Mouse (Mus musculus): ENCODE measurements around the gene Cnpy2. TPM values are rescaled to one million over a fixed set of nuclear protein-coding genes. Genes with fewer than 3 reads are reported as not detected.
"Not testable (repeated sequence)": the region's sequence is repeated elsewhere in the genome, so short reads cannot be mapped to it uniquely, and the experiment has no call there.

The Cnpy2 gene
- polyA plus RNA-seq, 1 experiment from 2014 or later, result 253 TPM

DNA sequence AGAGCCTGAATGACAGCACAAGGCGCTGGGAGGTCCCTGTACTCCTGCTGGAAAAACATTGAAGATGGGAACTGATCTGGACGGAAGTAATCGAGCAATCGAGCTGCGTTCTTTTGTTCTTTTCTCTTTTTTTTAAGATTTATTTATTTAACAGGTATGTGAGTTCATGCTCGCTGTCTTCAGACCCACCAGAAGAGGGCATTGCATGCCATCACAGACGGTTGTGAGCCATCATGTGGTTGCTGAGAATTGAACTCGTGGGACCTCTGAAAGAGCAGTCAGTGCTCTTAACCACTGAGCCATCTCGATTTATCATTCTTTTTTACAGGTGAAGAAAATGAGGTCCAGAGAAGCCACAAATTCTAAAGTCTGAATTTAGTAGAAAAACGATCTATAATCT, 5.4 kb downstream of the Cnpy2 start:
- Histone ChIP-seq H3K4me1 (peaks cover 14% of the 10 kb centered on the region), H3K4me3 (no peak overlapping the region), H3K27ac (no peak overlapping the region), H3K9me3 (no peaks in the 10 kb centered on the region), H3K27me3 (ENCODE audit: poor library complexity, severe bottlenecking) (no peaks in the 10 kb centered on the region), H3K36me3 (replicated peaks) (peaks cover 60% of the 10 kb centered on the region)
- DNase-seq (ENCODE audit: extremely low spot score, low spot score), result no peak
- WGBS, result 94% methylated on average over 10 of the region's 10 CpGs

DNA sequence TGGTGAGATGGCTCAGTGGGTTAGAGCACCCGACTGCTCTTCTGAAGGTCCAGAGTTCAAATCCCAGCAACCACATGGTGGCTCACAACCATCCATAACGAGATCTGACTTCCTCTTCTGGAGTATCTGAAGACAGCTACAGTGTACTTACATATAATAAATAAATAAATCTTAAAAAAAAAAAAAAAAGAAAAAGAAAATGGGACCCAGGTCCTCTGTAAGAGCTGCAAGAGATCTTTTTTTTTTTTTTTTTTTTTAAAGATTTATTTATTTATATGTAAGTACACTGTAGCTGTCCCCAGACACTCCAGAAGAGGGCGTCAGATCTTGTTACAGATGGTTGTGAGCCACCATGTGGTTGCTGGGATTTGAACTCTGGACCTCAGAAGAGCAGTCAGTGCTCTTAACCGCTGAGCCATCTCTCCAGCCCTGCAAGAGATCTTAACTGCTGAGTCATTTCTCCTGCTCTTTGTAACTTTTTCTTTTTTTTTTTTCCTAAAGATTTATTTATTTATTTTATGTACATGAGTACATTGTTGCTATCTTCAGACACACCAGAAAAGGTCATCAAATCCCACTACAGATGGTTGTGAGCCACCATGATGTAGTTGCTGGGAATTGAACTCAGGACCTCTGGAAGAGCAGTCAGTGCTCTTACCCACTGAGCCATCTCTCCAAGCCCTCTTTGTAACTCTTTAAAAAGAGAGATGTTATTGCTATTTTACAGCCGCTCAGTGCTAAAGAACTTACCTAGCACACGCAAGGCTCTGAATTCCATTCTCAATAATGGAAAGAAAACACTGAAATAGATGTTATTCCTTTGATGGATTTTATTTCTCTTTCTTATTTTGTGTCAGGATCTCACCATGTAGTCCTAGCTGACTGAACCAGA, 10.3 kb downstream of the Cnpy2 start:
- not testable (repeated sequence) for H3K9me3 ChIP-seq; H3K27me3 ChIP-seq (ENCODE audit: poor library complexity, severe bottlenecking); DNase-seq (ENCODE audit: extremely low spot score, low spot score); H3K27ac ChIP-seq; H3K4me3 ChIP-seq; H3K4me1 ChIP-seq
- 83% methylated on average over 6 of the region's 6 CpGs for WGBS
- H3K36me3 ChIP-seq (replicated peaks), result peaks cover 18% of the 10 kb centered on the region

DNA sequence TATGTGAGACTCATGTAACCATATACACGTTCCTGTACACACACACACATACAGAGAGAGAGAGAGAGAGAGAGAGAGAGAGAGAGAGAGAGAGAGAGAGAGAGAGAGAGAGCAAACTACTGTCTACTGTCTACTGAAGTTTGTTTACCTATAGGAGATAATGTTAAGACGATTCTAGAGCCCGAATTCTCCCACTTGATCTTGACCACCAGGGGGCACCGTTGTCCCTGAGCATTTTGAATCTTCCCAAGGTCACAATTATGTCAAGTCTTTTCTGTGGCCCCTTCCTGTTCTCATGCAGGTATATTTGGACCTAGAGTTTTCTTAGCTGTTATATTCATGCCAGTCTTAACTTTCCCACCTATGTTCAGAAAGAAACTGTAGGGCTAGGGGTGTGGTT, 13.3 kb downstream of the Cnpy2 start:
- Histone ChIP-seq H3K27me3 (ENCODE audit: poor library complexity, severe bottlenecking) (no peaks in the 10 kb centered on the region), H3K9me3 (no peaks in the 10 kb centered on the region), H3K36me3 (replicated peaks) (peaks cover 15% of the 10 kb centered on the region), H3K4me1 (peaks cover 25% of the 10 kb centered on the region), H3K4me3 (no peak overlapping the region), H3K27ac (no peak overlapping the region)
- WGBS, result 6% methylated on average over 4 of the region's 4 CpGs
- peak; percentile 65 for DNase-seq (ENCODE audit: extremely low spot score, low spot score)

DNA sequence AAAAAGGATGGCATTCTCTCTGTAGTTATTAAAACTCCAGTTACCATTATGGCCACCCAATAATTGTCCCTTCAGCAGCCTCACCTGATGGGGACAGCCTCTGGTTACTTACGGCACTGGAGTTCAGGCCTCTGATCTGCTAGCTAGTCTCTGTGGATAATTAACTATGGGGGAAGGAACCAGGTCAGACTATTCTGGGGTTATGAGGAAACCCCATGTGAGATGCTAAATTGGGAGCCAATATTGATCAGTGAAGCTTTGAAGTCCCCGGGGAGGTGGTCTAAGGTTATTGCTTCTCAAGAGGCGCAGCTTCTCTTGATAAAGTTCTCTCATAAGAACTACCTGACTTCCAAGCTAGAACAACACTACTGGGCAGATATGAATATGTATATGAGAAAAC, 13.9 kb downstream of the Cnpy2 start:
- Histone ChIP-seq H3K27me3 (ENCODE audit: poor library complexity, severe bottlenecking) (no peaks in the 10 kb centered on the region), H3K4me3 (no peak overlapping the region), H3K9me3 (no peaks in the 10 kb centered on the region), H3K4me1 (peaks cover 25% of the 10 kb centered on the region), H3K27ac (no peak overlapping the region), H3K36me3 (replicated peaks) (peaks cover 21% of the 10 kb centered on the region)
- no peak for DNase-seq (ENCODE audit: extremely low spot score, low spot score)
- 95% methylated on average over 3 of the region's 3 CpGs for WGBS

DNA sequence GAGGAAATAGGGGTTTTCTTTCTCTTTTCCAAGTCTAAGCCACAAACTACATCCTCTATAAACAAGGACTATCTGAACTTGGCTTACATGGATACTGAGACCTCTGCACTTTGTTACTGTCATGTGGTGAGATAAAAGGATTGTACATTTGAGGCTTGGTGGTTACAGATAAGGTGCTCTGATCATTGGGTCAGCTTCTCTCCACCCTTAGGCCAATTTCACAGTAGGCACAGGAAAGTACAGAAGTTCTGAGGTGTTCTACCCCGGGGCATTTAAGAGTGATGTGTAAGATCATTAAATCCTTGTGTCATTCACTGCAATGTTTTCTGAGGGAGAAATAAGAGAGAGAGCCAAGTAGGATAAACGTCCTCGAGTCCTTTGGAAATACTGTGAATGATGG, 14.3 kb downstream of the Cnpy2 start:
- no peak for DNase-seq (ENCODE audit: extremely low spot score, low spot score)
- H3K27me3 ChIP-seq (ENCODE audit: poor library complexity, severe bottlenecking), result no peaks in the 10 kb centered on the region
- H3K9me3 ChIP-seq, result no peaks in the 10 kb centered on the region
- WGBS, result 88% methylated on average over 3 of the region's 3 CpGs
- peaks cover 25% of the 10 kb centered on the region for H3K36me3 ChIP-seq (replicated peaks)
- peaks cover 25% of the 10 kb centered on the region for H3K4me1 ChIP-seq
- peak overlapping the region; percentile 68 for H3K4me3 ChIP-seq
- peak overlapping the region; percentile 91 for H3K27ac ChIP-seq

DNA sequence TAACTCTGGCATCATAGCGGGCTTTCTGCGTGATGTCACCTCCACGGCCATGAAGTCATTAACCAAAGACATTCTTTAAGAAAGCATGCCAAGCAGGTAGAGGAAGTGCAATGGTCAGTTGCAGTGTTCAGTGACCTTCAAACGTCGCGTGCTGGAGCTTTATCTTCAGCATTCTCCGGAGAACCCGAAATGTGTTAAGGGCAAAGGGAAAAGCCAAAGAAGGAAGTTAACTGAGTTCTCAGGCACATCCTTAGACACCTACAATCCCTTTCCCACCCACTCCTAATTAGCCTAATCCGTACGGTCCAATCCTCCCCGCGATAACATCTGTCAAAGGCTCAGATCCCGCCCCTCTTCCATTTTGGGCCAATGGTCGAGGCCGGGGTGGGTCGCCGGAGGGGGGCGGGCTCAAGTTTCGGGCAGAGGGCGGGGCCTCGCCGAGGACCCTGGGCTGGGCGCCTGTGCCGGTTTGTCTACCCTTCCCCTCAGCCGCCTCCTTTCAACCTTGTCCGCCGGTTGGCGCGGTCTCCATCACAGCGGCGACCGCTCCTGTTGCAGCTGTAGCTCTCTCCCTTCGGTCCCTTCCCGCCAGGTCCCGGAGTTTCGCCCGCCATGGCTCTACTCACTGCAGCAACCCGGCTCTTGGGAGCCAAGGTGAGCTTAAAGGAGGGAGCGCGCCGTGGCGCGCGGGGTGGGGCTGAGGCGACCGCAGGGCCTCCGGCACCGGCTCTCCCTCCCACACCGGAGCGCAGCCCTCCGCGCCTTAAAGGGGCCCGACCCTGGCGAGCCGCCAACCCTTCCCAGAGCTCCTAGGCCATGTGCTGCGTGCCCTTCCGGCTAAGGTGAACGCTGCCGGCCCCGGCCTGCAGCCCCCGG, 15.3 kb downstream of the Cnpy2 start, which contains the start of gene Cs:
Cs (plus strand) TSS at position 429 of the 876 bp plus-strand sequence.
- H3K9me3 ChIP-seq, result no peaks in the 10 kb centered on the region
- no peaks in the 10 kb centered on the region for H3K27me3 ChIP-seq (ENCODE audit: poor library complexity, severe bottlenecking)
- peak; percentile 98 for DNase-seq (ENCODE audit: extremely low spot score, low spot score)
- H3K4me1 ChIP-seq, result peaks cover 25% of the 10 kb centered on the region
- peak within 1 kb of the TSS; percentile 68 for H3K4me3 ChIP-seq
- WGBS, result 2% methylated on average over 61 of the region's 61 CpGs
- peak within 1 kb of the TSS; percentile 91 for H3K27ac ChIP-seq
- peaks cover 28% of the 10 kb centered on the region for H3K36me3 ChIP-seq (replicated peaks)

DNA sequence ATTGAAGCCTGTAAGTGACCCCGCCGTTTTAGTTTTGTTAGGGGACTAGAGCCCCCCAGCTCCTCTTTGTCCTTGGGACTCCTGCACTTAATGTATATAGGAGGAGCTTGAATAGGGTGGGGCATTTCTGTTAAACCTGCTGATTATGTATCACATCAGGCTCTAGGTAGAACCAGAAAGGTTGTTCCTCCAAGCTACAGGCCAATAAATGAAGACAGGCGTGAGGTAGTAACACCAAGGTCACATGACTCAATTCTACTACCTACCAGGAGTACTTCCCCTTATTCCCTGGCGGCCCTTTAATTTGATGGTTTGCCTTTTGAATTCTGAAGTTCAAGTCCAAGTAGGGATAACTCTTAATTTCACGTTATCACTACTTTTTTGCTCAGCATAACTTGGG, 16.2 kb downstream of the Cnpy2 start:
- 27% methylated on average over 5 of the region's 5 CpGs for WGBS
- peak overlapping the region; percentile 68 for H3K4me3 ChIP-seq
- peak overlapping the region; percentile 91 for H3K27ac ChIP-seq
- no peaks in the 10 kb centered on the region for H3K27me3 ChIP-seq (ENCODE audit: poor library complexity, severe bottlenecking)
- H3K9me3 ChIP-seq, result no peaks in the 10 kb centered on the region
- peaks cover 25% of the 10 kb centered on the region for H3K4me1 ChIP-seq
- peaks cover 37% of the 10 kb centered on the region for H3K36me3 ChIP-seq (replicated peaks)
- no peak for DNase-seq (ENCODE audit: extremely low spot score, low spot score)

DNA sequence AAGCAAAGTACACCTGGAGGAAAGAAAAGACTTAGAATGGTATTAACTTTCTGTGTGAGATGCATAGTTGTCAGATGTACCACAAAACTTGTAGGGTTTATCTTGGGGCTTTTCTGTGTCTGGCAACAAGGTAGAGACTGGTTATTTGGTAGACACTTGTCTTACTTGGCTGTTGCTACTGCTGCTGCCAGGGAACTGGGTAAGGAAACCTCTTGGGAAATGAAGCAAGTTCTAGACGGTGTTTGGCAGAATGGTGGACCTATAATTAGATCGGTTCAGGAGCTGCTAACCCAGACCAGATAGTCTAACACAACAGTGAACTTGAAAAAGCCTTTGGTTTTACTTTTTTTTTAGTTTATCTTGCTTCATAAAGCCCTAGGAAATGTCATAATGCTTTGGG, 16.7 kb downstream of the Cnpy2 start:
- Histone ChIP-seq H3K27ac (no peak overlapping the region), H3K4me3 (peak overlapping the region; percentile 68), H3K9me3 (no peaks in the 10 kb centered on the region), H3K36me3 (replicated peaks) (peaks cover 41% of the 10 kb centered on the region), H3K27me3 (ENCODE audit: poor library complexity, severe bottlenecking) (no peaks in the 10 kb centered on the region), H3K4me1 (peaks cover 25% of the 10 kb centered on the region)
- no peak for DNase-seq (ENCODE audit: extremely low spot score, low spot score)
- WGBS, result 88% methylated on average over 2 of the region's 2 CpGs

DNA sequence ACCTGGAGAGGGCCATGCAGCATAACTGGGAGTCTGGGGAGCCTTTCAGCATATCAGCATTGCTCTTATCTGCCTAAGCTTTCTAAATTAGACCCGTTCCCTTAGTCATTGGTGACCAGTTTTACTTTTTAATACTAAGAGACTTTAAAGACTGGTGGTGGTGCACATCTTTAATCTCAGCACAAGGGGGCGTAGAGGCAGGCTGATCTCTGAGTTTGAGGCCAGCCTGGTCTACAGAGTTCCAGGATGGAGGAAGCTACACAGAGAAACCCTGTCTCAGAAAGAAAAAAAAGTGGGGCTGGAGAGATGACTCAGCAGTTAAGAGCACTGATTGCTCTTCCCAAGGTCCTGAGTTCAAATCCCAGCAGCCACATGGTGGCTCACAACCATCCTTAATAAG, 18.0 kb downstream of the Cnpy2 start:
- WGBS, result 83% methylated on average over 2 of the region's 2 CpGs
- no peak for DNase-seq (ENCODE audit: extremely low spot score, low spot score)
- Histone ChIP-seq H3K9me3 (no peaks in the 10 kb centered on the region), H3K36me3 (replicated peaks) (peaks cover 45% of the 10 kb centered on the region), H3K4me3 (peak overlapping the region; percentile 68; the same call in 1 of the 2 replicates), H3K27ac (no peak overlapping the region), H3K27me3 (ENCODE audit: poor library complexity, severe bottlenecking) (no peaks in the 10 kb centered on the region), H3K4me1 (peaks cover 32% of the 10 kb centered on the region)

DNA sequence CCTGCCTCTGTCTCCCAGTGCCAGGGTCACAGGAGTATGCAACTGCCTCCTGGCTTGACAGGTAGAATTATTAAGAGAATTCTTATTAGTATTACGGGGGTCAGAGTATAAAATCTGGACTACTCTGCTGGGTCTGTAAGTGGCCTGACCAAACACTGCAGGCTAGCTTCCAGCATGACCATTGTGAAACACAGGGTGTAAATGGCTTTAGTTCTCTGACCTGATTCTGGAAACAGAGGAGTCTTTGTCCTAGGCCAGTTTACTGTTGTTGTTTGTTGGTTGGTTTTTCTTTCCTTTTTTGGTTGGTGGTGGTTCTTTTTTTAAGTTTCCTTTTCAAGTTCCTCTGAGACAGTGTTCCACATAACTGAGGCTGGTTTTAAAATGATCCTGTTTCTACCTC, 21.2 kb downstream of the Cnpy2 start:
- no peak for DNase-seq (ENCODE audit: extremely low spot score, low spot score)
- no peaks in the 10 kb centered on the region for H3K27me3 ChIP-seq (ENCODE audit: poor library complexity, severe bottlenecking)
- H3K27ac ChIP-seq, result no peak overlapping the region
- H3K4me3 ChIP-seq, result no peak overlapping the region
- WGBS, result 95% methylated on average over 1 of the region's 1 CpGs
- peaks cover 58% of the 10 kb centered on the region for H3K36me3 ChIP-seq (replicated peaks)
- no peaks in the 10 kb centered on the region for H3K9me3 ChIP-seq
- peaks cover 23% of the 10 kb centered on the region for H3K4me1 ChIP-seq

DNA sequence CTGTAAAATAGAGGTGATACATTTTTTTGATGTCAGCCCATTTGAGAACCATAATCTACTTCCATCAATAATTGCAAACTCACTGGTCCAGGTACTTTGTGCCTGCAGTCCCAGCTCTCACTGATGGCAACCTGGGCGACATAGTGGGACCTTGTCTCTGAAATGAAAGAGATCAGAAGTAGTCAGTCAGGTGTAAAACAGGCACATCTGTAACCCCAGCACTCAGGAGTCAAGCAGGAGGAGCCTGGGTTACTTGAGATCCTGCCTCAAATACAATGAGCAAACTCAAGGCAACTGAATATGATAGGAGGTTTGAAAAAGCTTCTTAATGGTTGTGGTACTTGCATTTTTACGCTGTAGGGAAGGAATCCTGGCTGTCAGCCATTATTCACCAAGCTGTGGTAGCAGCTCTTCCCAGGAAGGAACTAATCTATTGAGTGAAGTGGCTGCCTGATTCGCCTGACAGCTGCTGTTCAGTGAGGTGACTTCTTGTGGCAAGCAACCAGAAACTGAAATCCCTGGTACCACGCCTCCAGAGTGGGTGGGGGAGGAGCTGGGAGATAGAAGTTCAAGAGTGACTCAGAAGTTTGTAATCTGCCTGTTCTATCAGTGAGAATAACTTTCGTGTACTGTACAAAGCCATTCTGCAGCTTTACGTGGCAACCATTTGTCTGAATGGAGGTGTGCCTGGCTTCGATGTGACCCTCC, 22.5 kb downstream of the Cnpy2 start:
- no peaks in the 10 kb centered on the region for H3K27me3 ChIP-seq (ENCODE audit: poor library complexity, severe bottlenecking)
- H3K4me3 ChIP-seq, result no peak overlapping the region
- 82% methylated on average over 7 of the region's 7 CpGs for WGBS
- no peak overlapping the region for H3K27ac ChIP-seq
- H3K36me3 ChIP-seq (replicated peaks), result peaks cover 57% of the 10 kb centered on the region
- H3K9me3 ChIP-seq, result no peaks in the 10 kb centered on the region
- no peak for DNase-seq (ENCODE audit: extremely low spot score, low spot score)
- peaks cover 10% of the 10 kb centered on the region for H3K4me1 ChIP-seq

DNA sequence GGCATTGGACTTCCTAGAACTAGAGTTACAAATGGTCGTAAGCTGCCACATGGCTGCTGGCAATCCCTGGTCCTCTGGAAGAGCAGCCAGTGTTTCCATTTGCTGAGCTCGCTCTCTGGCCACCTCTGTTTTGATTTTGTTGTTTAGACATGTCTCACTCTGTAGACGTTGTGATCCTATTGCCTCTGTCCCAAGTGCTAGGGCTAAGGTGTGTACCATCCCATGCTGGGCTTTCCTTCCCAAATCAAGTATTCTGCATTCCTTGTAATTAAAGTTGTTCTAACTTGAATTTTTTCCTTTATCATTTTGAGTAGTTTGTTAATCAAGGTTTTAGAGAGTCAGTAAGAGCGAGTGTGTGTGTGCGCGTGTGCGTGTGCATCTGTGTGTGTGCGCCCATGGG, 25.3 kb downstream of the Cnpy2 start:
- Histone ChIP-seq H3K4me1 (peaks cover 8% of the 10 kb centered on the region), H3K27me3 (ENCODE audit: poor library complexity, severe bottlenecking) (no peaks in the 10 kb centered on the region), H3K36me3 (replicated peaks) (peaks cover 64% of the 10 kb centered on the region), H3K4me3 (no peak overlapping the region), H3K27ac (no peak overlapping the region), H3K9me3 (no peaks in the 10 kb centered on the region)
- WGBS, result 94% methylated on average over 8 of the region's 8 CpGs
- DNase-seq (ENCODE audit: extremely low spot score, low spot score), result no peak
